In genomic region chr17:29601391-29601790, GRCm38 (mm10) we compare ENCODE assay signal across 11 mouse cellular contexts. TPM values are rescaled to one million over a fixed set of nuclear protein-coding genes. Genes with fewer than 3 reads are reported as not detected.
DNase-seq lines count a peak whose midpoint lies in the region.
"Had no signal": no experiment of that assay in that cellular context is flagged by ENCODE, and none has a peak within 500 bp of the region (broad histone marks: within the 10 kb centered on the region; RNA-seq: fewer than 3 reads in every experiment).

No protein-coding gene starts in this region.

- intact Hi-C loops in left cerebral cortex, postnatal 36 days (cut with DNase I), result no loop called here

- peak; percentile 94 for DNase-seq in heart, adult 11 months
- DNase-seq in heart, postnatal 4 days, result no peak
- DNase-seq in 3T3-L1 (ENCODE audit: low read depth, low spot score), result peak; percentile 10
- DNase-seq in adrenal gland, postnatal 14 days, result peak; percentile 59
- DNase-seq in lung, postnatal 25 days (ENCODE audit: low spot score), result peak; percentile 83
- DNase-seq in frontal cortex, postnatal 14 days (ENCODE audit: low spot score in 2 of 2), result no peak
- DNase-seq in right cerebral cortex, adult 18-20 months, result no peak
- DNase-seq in left cerebral cortex, postnatal 36 days (ENCODE audit: low spot score in 2 of 2), result no peak
- DNase-seq: right cerebral cortex, postnatal 4 days had no signal

RNA-seq across cellular contexts. Expression of gene Rnf8, which starts 13.2 kb away (rescaled TPM):
- total RNA-seq in heart, postnatal 4 days (2021), result 10 to 100 TPM; 24.7 to 28.6 TPM
- total RNA-seq in adrenal gland, postnatal 14 days (2021), result 41.5 and 45.4 TPM in 2 replicates
- total RNA-seq in left cerebral cortex, postnatal 36 days (2021), result 10 to 100 TPM; 59.2 to 72.7 TPM

RNA-seq across cellular contexts. Expression of gene Gm28043, which starts 13.3 kb away (rescaled TPM):
- 1 to 10 TPM; 2.5 to 2.6 TPM for total RNA-seq in heart, postnatal 4 days (2021)
- 3.2 and 3.3 TPM in 2 replicates for total RNA-seq in adrenal gland, postnatal 14 days (2021)
- total RNA-seq in left cerebral cortex, postnatal 36 days (2021), result 1 to 10 TPM; 3.2 to 5.4 TPM

RNA-seq across cellular contexts. Expression of gene Tmem217, which starts 49.2 kb away (rescaled TPM):
- not detected for total RNA-seq in heart, postnatal 4 days (2021)
- not detected in 2 replicates for total RNA-seq in adrenal gland, postnatal 14 days (2021)
- total RNA-seq in left cerebral cortex, postnatal 36 days (2021), result not detected
- total RNA-seq: layer of hippocampus, postnatal 14 days; midbrain, postnatal 0 days had no signal

RNA-seq across cellular contexts. Expression of gene Tbc1d22b, which starts 51.8 kb away (rescaled TPM):
- 10 to 100 TPM; 15.6 to 16.1 TPM for total RNA-seq in heart, postnatal 4 days (2021)
- total RNA-seq in adrenal gland, postnatal 14 days (2021), result 23.7 and 24.6 TPM in 2 replicates
- total RNA-seq in left cerebral cortex, postnatal 36 days (2021), result 10 to 100 TPM; 43.2 to 45.2 TPM

RNA-seq across cellular contexts. Expression of gene Gm17657, which starts 52.0 kb away (rescaled TPM):
- not detected for total RNA-seq in heart, postnatal 4 days (2021)
- not detected in 2 replicates for total RNA-seq in adrenal gland, postnatal 14 days (2021)
- total RNA-seq in left cerebral cortex, postnatal 36 days (2021), result not detected
- total RNA-seq: layer of hippocampus, postnatal 14 days; midbrain, postnatal 0 days had no signal

Comparison
In these comparisons a context has a peak if more than half of its experiments do, and no peak if none do; other contexts are left out.
1. DNase-seq: peak in heart, adult 11 months (single experiment), 3T3-L1 (single experiment), adrenal gland, postnatal 14 days (single experiment) and lung, postnatal 25 days (single experiment); none in heart, postnatal 4 days (single experiment), frontal cortex, postnatal 14 days (0 of 2), right cerebral cortex, adult 18-20 months (single experiment) and left cerebral cortex, postnatal 36 days (0 of 2).